In the genomic region with DNA sequence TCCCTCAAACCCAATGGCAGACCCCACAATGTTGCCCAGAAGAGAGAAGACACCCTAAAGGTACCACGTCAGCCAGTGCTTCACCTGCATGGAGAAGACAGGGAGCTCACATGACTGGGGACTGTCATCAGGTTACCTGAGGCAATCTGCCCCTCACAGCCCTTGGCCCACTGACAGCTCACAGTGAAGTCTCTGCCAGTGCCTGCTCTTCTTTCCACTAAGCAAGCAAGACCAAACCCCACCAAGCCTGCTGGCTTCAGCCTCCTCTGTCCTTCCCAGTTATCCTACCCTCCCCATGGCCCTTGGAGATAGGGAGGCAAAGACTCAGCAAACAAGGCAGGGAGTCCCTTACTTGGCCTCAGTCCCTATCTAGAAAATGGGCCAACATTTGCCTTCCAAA, we compare ENCODE assay signal across 11 mouse cellular contexts. TPM values are rescaled to one million over a fixed set of nuclear protein-coding genes. Genes with fewer than 3 reads are reported as not detected.
DNase-seq lines count a peak whose midpoint lies in the region; ATAC-seq and TF ChIP-seq lines count a peak whose summit lies in the region.
"Had no signal": no experiment of that assay in that cellular context is flagged by ENCODE, and none has a peak within 500 bp of the region (broad histone marks: within the 10 kb centered on the region; RNA-seq: fewer than 3 reads in every experiment).

No protein-coding gene starts in this region.

- H3K4me1 ChIP-seq in hindbrain, embryonic 14.5 days (replicated peaks; ENCODE audit: control insufficient read depth, insufficient read depth, low read length) = peaks cover 29% of the 10 kb centered on the region
- H3K4me1 ChIP-seq in hindbrain, embryonic 12.5 days = peaks cover 22% of the 10 kb centered on the region
- peaks cover 24% of the 10 kb centered on the region for H3K4me1 ChIP-seq in hindbrain, postnatal 0 days (ENCODE audit: insufficient read depth, low read length)
- H3K4me1 ChIP-seq: liver, embryonic 13.5 days had no signal

- H3K27ac ChIP-seq in hindbrain, embryonic 14.5 days = 0 out of 2 replicates have a peak overlapping the region, but pooled peaks have one; percentile 33
- no peak overlapping the region for H3K27ac ChIP-seq in hindbrain, embryonic 12.5 days
- peak overlapping the region; percentile 32; the same call in 1 of the 2 replicates for H3K27ac ChIP-seq in hindbrain, postnatal 0 days
- H3K27ac ChIP-seq: liver, embryonic 13.5 days had no signal

- DNase-seq in hindbrain, embryonic 14.5 days (ENCODE audit: low spot score) = no peak
- peak; percentile 58 for DNase-seq in brain, adult 2 months (ENCODE audit: low read depth, low spot score)
- peak; percentile 69 for DNase-seq in cerebellum, adult 9-10 months
- DNase-seq in hindbrain, postnatal 0 days (ENCODE audit: low spot score) = no peak
- DNase-seq in frontal cortex, postnatal 10 days (ENCODE audit: low spot score in 2 of 2) = no peak
- DNase-seq in adrenal gland, adult (ENCODE audit: inconsistent age in 2 of 2, low spot score in 1 of 2) = no peak
- no peak for DNase-seq in testis, postnatal 14 days (ENCODE audit: low spot score)
- DNase-seq: kidney, postnatal 4 days; liver, embryonic 13.5 days; lung, postnatal 14 days had no signal

- ATAC-seq in hindbrain, embryonic 14.5 days (ENCODE audit: low FRiP score) = no peak
- ATAC-seq in hindbrain, embryonic 12.5 days (ENCODE audit: low FRiP score) = no peak
- no peak for ATAC-seq in hindbrain, postnatal 0 days

- H3K9ac ChIP-seq in hindbrain, embryonic 14.5 days = no peak overlapping the region
- H3K9ac ChIP-seq in hindbrain, embryonic 12.5 days = no peak overlapping the region
- no peak overlapping the region for H3K9ac ChIP-seq in hindbrain, postnatal 0 days (replicated peaks; ENCODE audit: low read length)
- H3K9ac ChIP-seq: liver, embryonic 13.5 days had no signal

- H3K36me3 ChIP-seq in hindbrain, embryonic 14.5 days (replicated peaks; ENCODE audit: control insufficient read depth, insufficient read depth) = no peaks in the 10 kb centered on the region
- no peaks in the 10 kb centered on the region for H3K36me3 ChIP-seq in hindbrain, embryonic 12.5 days
- no peaks in the 10 kb centered on the region for H3K36me3 ChIP-seq in hindbrain, postnatal 0 days (ENCODE audit: insufficient read depth, low read length)
- H3K36me3 ChIP-seq: liver, embryonic 13.5 days had no signal

- WGBS in hindbrain, embryonic 14.5 days = 55% methylated on average over 1 of the region's 1 CpGs
- 42% methylated on average over 1 of the region's 1 CpGs for WGBS in hindbrain, embryonic 12.5 days
- WGBS in hindbrain, postnatal 0 days = 67% methylated on average over 1 of the region's 1 CpGs

- no peaks in the 10 kb centered on the region for H3K27me3 ChIP-seq in hindbrain, embryonic 14.5 days (ENCODE audit: control insufficient read depth, insufficient read depth, low read length)
- H3K27me3 ChIP-seq in hindbrain, embryonic 12.5 days = 0 out of 2 replicates have a peak, but pooled peaks cover 3% of the 10 kb centered on the region
- H3K27me3 ChIP-seq in hindbrain, postnatal 0 days (ENCODE audit: insufficient read depth, low read length) = no peaks in the 10 kb centered on the region
- H3K27me3 ChIP-seq: liver, embryonic 13.5 days had no signal

- no peak overlapping the region for H3K4me2 ChIP-seq in hindbrain, embryonic 14.5 days (replicated peaks)
- H3K4me2 ChIP-seq in hindbrain, embryonic 12.5 days (replicated peaks) = no peak overlapping the region
- no peak overlapping the region for H3K4me2 ChIP-seq in hindbrain, postnatal 0 days (ENCODE audit: low read depth, low read length)
- H3K4me2 ChIP-seq: liver, embryonic 13.5 days had no signal

- H3K9me3 ChIP-seq in hindbrain, embryonic 14.5 days (ENCODE audit: control insufficient read depth, low read length) = no peaks in the 10 kb centered on the region
- H3K9me3 ChIP-seq in hindbrain, embryonic 12.5 days (replicated peaks) = no peaks in the 10 kb centered on the region
- H3K9me3 ChIP-seq in hindbrain, postnatal 0 days (ENCODE audit: low read length) = no peaks in the 10 kb centered on the region
- H3K9me3 ChIP-seq: liver, embryonic 13.5 days had no signal

- H3K4me3 ChIP-seq in hindbrain, embryonic 14.5 days (replicated peaks; ENCODE audit: low read length) = no peak overlapping the region
- no peak overlapping the region for H3K4me3 ChIP-seq in hindbrain, embryonic 12.5 days
- H3K4me3 ChIP-seq in hindbrain, postnatal 0 days (ENCODE audit: low read length) = no peak overlapping the region
- H3K4me3 ChIP-seq: liver, embryonic 13.5 days had no signal

- TF ChIP-seq CTCF in hindbrain, postnatal 0 days (IDR thresholded peaks at IDR 0.05; ENCODE audit: low read depth) = no peak

RNA-seq across cellular contexts. Expression of a gene that starts 24.8 kb away (rescaled TPM):
- polyA plus RNA-seq in hindbrain, embryonic 14.5 days (2014; fragmentation: Nextera tagmentation; extraction: Ambion mirVana) = 25.1 and 25.8 TPM in 2 replicates
- polyA plus RNA-seq in hindbrain, embryonic 12.5 days (2016; fragmentation: Nextera tagmentation; extraction: Ambion mirVana) = 29.6 and 38.0 TPM in 2 replicates
- total RNA-seq in hindbrain, postnatal 0 days (2014; rRNA removed) = 23.5 and 28.0 TPM in 2 replicates
- polyA plus RNA-seq in hindbrain, postnatal 0 days (2015; fragmentation: Nextera tagmentation; extraction: Ambion mirVana) = 20.6 and 22.2 TPM in 2 replicates

Comparison
In these comparisons a context has a peak if more than half of its experiments do, and no peak if none do; other contexts are left out.
1. DNase-seq: peak in brain, adult 2 months (single experiment) and cerebellum, adult 9-10 months (single experiment); none in hindbrain, embryonic 14.5 days (single experiment), hindbrain, postnatal 0 days (single experiment), frontal cortex, postnatal 10 days (0 of 2), adrenal gland, adult (0 of 2) and testis, postnatal 14 days (single experiment).